Mouse (Mus musculus): ENCODE data around the gene Ryr2. TPM values are rescaled to one million over a fixed set of nuclear protein-coding genes. Genes with fewer than 3 reads are reported as not detected.

Gene Ryr2
- polyA plus RNA-seq, 1 experiment from 2014 or later, result 0.43 TPM

DNA sequence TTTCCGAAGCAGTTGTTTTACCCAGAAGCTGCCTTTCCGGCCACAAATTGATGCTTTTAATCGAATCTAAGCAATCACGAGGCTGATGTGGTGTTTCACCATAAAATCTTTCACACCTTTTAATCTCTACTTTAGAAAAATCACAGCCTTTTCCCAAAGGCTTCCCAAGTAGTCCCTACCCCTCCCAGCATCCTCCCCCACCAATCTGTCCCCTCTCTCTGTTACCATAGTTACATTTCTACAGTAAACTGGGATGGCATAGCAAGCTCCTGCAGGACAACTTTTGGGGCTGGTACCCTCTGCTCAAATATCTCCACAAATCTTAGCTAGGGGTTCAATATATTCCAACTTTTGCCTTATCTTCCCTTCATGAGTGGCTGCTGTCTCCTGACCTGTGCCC, 342.8 kb downstream of the Ryr2 start:
- DNase-seq (ENCODE audit: low spot score), result no peak
- no peak overlapping the region for H3K27ac ChIP-seq (replicated peaks; ENCODE audit: low read depth, low read length)
- no peak overlapping the region for H3K9ac ChIP-seq (ENCODE audit: low read depth, low read length)
- no peak for ATAC-seq (ENCODE audit: low read depth)
- H3K27me3 ChIP-seq (replicated peaks; ENCODE audit: control insufficient read depth, insufficient read depth, low read length), result no peaks in the 10 kb centered on the region
- no peaks in the 10 kb centered on the region for H3K9me3 ChIP-seq (ENCODE audit: control insufficient read depth, low read length)
- no peak overlapping the region for H3K4me2 ChIP-seq (ENCODE audit: low read depth, low read length)
- no peak overlapping the region for H3K4me3 ChIP-seq (ENCODE audit: low read depth, low read length)
- H3K36me3 ChIP-seq (ENCODE audit: control insufficient read depth, insufficient read depth, low read length), result no peaks in the 10 kb centered on the region
- no peaks in the 10 kb centered on the region for H3K4me1 ChIP-seq (ENCODE audit: control insufficient read depth, insufficient read depth, low read length)
- WGBS, result 73% methylated on average over 4 of the region's 4 CpGs

GRCm38 (mm10) chr13:11763104-11763503, 343.6 kb downstream of the Ryr2 start:
- H3K4me3 ChIP-seq (ENCODE audit: low read depth, low read length), result no peak overlapping the region
- no peak overlapping the region for H3K9ac ChIP-seq (ENCODE audit: low read depth, low read length)
- H3K27me3 ChIP-seq (replicated peaks; ENCODE audit: control insufficient read depth, insufficient read depth, low read length), result no peaks in the 10 kb centered on the region
- DNase-seq (ENCODE audit: low spot score) (peak; percentile 65), ATAC-seq (ENCODE audit: low read depth) (no peak)
- no peaks in the 10 kb centered on the region for H3K9me3 ChIP-seq (ENCODE audit: control insufficient read depth, low read length)
- H3K4me2 ChIP-seq (ENCODE audit: low read depth, low read length), result no peak overlapping the region
- H3K4me1 ChIP-seq (ENCODE audit: control insufficient read depth, insufficient read depth, low read length), result no peaks in the 10 kb centered on the region
- no peak overlapping the region for H3K27ac ChIP-seq (replicated peaks; ENCODE audit: low read depth, low read length)
- WGBS, result 81% methylated on average over 3 of the region's 3 CpGs
- H3K36me3 ChIP-seq (ENCODE audit: control insufficient read depth, insufficient read depth, low read length), result no peaks in the 10 kb centered on the region

DNA sequence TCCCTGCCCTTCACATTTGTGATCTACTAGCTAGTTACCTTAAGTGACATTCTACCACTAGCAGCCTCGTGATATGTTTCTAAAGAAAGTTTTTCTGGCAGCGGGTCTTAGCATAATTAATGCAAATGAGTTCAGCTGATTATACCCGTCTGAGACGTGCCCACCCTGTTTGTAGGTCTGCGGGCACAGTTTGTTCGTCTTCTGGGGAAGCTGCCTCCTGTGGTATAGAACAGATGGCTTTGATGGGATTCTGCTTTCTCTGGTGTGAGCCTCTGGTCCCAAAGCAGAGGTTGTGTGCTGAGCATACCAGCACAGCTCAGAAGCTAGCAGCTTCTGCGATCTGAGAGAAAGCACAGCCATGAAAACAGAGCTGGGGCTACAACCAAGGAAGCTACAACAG, 348.9 kb downstream of the Ryr2 start:
- 59% methylated on average over 7 of the region's 7 CpGs for WGBS
- ATAC-seq (ENCODE audit: low read depth) (no peak), DNase-seq (ENCODE audit: low spot score) (no peak)
- Histone ChIP-seq H3K4me3 (ENCODE audit: low read depth, low read length) (no peak overlapping the region), H3K4me1 (ENCODE audit: control insufficient read depth, insufficient read depth, low read length) (no peaks in the 10 kb centered on the region), H3K36me3 (ENCODE audit: control insufficient read depth, insufficient read depth, low read length) (no peaks in the 10 kb centered on the region), H3K27me3 (replicated peaks; ENCODE audit: control insufficient read depth, insufficient read depth, low read length) (no peaks in the 10 kb centered on the region), H3K4me2 (ENCODE audit: low read depth, low read length) (no peak overlapping the region), H3K9me3 (ENCODE audit: control insufficient read depth, low read length) (no peaks in the 10 kb centered on the region), H3K9ac (ENCODE audit: low read depth, low read length) (no peak overlapping the region), H3K27ac (replicated peaks; ENCODE audit: low read depth, low read length) (no peak overlapping the region)

GRCm38 (mm10) chr13:11745479-11745878, 361.3 kb downstream of the Ryr2 start:
- Histone ChIP-seq H3K27me3 (replicated peaks; ENCODE audit: control insufficient read depth, insufficient read depth, low read length) (no peaks in the 10 kb centered on the region), H3K27ac (replicated peaks; ENCODE audit: low read depth, low read length) (no peak overlapping the region), H3K4me3 (ENCODE audit: low read depth, low read length) (no peak overlapping the region), H3K4me2 (ENCODE audit: low read depth, low read length) (no peak overlapping the region), H3K9me3 (ENCODE audit: control insufficient read depth, low read length) (no peaks in the 10 kb centered on the region), H3K36me3 (ENCODE audit: control insufficient read depth, insufficient read depth, low read length) (no peaks in the 10 kb centered on the region), H3K9ac (ENCODE audit: low read depth, low read length) (no peak overlapping the region), H3K4me1 (ENCODE audit: control insufficient read depth, insufficient read depth, low read length) (no peaks in the 10 kb centered on the region)
- WGBS, result 83% methylated on average over 9 of the region's 9 CpGs
- ATAC-seq (ENCODE audit: low read depth) (no peak), DNase-seq (ENCODE audit: low spot score) (no peak)

DNA sequence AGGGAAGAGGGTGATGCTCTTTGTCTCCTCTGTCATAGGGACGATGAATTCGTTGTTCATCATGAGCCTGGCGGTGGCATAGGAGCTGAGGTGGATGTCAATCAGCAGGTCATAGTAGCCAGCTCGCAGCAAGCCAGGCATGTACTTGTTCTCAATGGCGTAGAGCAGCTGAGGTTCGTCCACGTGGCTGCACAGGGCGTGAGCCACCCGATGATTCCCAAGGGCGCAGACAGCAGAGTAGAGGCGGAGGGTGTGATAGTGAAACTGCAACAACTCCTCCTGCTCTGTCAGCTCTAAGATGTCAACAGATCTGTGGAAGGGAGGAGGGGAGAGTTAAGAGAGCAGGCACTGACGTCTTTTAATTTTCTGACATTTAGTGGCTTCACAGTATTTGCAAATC, 368.5 kb downstream of the Ryr2 start:
- Histone ChIP-seq H3K4me3 (ENCODE audit: low read depth, low read length) (no peak overlapping the region), H3K27ac (replicated peaks; ENCODE audit: low read depth, low read length) (no peak overlapping the region), H3K4me1 (ENCODE audit: control insufficient read depth, insufficient read depth, low read length) (no peaks in the 10 kb centered on the region), H3K4me2 (ENCODE audit: low read depth, low read length) (no peak overlapping the region), H3K9me3 (ENCODE audit: control insufficient read depth, low read length) (no peaks in the 10 kb centered on the region), H3K27me3 (replicated peaks; ENCODE audit: control insufficient read depth, insufficient read depth, low read length) (no peaks in the 10 kb centered on the region), H3K9ac (ENCODE audit: low read depth, low read length) (no peak overlapping the region), H3K36me3 (ENCODE audit: control insufficient read depth, insufficient read depth, low read length) (no peaks in the 10 kb centered on the region)
- 87% methylated on average over 12 of the region's 12 CpGs for WGBS
- DNase-seq (ENCODE audit: low spot score) (no peak), ATAC-seq (ENCODE audit: low read depth) (no peak)

GRCm38 (mm10) chr13:11716216-11716615, 390.5 kb downstream of the Ryr2 start:
- DNase-seq (ENCODE audit: low spot score), result no peak
- Histone ChIP-seq H3K27ac (replicated peaks; ENCODE audit: low read depth, low read length) (no peak overlapping the region), H3K4me1 (ENCODE audit: control insufficient read depth, insufficient read depth, low read length) (no peaks in the 10 kb centered on the region), H3K36me3 (ENCODE audit: control insufficient read depth, insufficient read depth, low read length) (no peaks in the 10 kb centered on the region), H3K27me3 (replicated peaks; ENCODE audit: control insufficient read depth, insufficient read depth, low read length) (no peaks in the 10 kb centered on the region), H3K4me3 (ENCODE audit: low read depth, low read length) (no peak overlapping the region), H3K4me2 (ENCODE audit: low read depth, low read length) (no peak overlapping the region), H3K9ac (ENCODE audit: low read depth, low read length) (no peak overlapping the region), H3K9me3 (ENCODE audit: control insufficient read depth, low read length) (no peaks in the 10 kb centered on the region)
- no peak for ATAC-seq (ENCODE audit: low read depth)
- 93% methylated on average over 4 of the region's 4 CpGs for WGBS

DNA sequence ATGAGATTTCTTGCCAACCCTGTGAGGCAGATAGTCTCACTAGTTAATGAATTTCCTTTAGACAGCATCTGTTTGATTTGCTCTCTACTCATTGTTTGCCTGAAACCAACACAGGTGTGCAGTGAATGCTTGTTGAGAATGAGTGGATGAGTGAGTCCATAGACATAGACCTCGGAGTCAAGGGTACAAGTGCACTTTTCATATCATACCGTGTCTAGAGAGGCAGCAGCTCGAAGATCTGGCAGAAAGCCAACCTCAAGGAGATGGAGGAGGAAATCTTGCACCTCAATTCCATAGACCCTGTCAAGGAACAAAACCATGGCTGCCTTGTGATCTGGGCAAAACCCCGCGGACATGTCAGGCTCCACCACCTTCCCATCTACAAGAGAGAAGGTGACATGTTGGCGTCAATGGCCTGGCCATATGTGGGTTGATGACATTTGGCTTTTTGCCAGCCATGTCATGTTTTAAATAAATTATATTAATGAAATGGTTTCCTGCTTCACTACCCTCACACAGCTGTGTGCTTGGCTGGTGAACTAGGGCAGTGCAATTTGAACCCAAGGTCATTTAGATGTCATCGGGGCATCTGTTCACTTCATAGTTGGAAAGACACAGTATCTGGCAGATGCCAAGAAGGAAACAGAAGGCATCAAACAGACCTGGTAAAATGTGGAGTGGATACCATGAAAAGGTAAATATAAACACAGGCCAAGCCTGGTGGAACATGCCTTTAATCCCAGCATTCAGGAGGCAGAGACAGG, 396.9 kb downstream of the Ryr2 start:
- Histone ChIP-seq H3K4me2 (ENCODE audit: low read depth, low read length) (no peak overlapping the region), H3K4me1 (ENCODE audit: control insufficient read depth, insufficient read depth, low read length) (no peaks in the 10 kb centered on the region), H3K36me3 (ENCODE audit: control insufficient read depth, insufficient read depth, low read length) (no peaks in the 10 kb centered on the region), H3K27ac (replicated peaks; ENCODE audit: low read depth, low read length) (no peak overlapping the region), H3K4me3 (ENCODE audit: low read depth, low read length) (no peak overlapping the region), H3K27me3 (replicated peaks; ENCODE audit: control insufficient read depth, insufficient read depth, low read length) (no peaks in the 10 kb centered on the region), H3K9me3 (ENCODE audit: control insufficient read depth, low read length) (no peaks in the 10 kb centered on the region), H3K9ac (ENCODE audit: low read depth, low read length) (no peak overlapping the region)
- peak; percentile 0 for DNase-seq (ENCODE audit: low spot score)
- ATAC-seq (ENCODE audit: low read depth), result no peak
- 85% methylated on average over 7 of the region's 7 CpGs for WGBS

GRCm38 (mm10) chr13:11701721-11702120, 405.0 kb downstream of the Ryr2 start:
- WGBS, result 91% methylated on average over 3 of the region's 3 CpGs
- Histone ChIP-seq H3K4me1 (ENCODE audit: control insufficient read depth, insufficient read depth, low read length) (no peaks in the 10 kb centered on the region), H3K9me3 (ENCODE audit: control insufficient read depth, low read length) (no peaks in the 10 kb centered on the region), H3K36me3 (ENCODE audit: control insufficient read depth, insufficient read depth, low read length) (no peaks in the 10 kb centered on the region), H3K4me3 (ENCODE audit: low read depth, low read length) (no peak overlapping the region), H3K4me2 (ENCODE audit: low read depth, low read length) (no peak overlapping the region), H3K27me3 (replicated peaks; ENCODE audit: control insufficient read depth, insufficient read depth, low read length) (no peaks in the 10 kb centered on the region), H3K9ac (ENCODE audit: low read depth, low read length) (no peak overlapping the region), H3K27ac (replicated peaks; ENCODE audit: low read depth, low read length) (no peak overlapping the region)
- no peak for DNase-seq (ENCODE audit: low spot score)
- no peak for ATAC-seq (ENCODE audit: low read depth)

- no peak overlapping the region for H3K9ac ChIP-seq (ENCODE audit: low read depth, low read length)
- H3K4me2 ChIP-seq (ENCODE audit: low read depth, low read length), result no peak overlapping the region
- H3K36me3 ChIP-seq (ENCODE audit: control insufficient read depth, insufficient read depth, low read length), result no peaks in the 10 kb centered on the region
- DNase-seq (ENCODE audit: low spot score) (no peak), ATAC-seq (ENCODE audit: low read depth) (no peak)
- H3K27ac ChIP-seq (replicated peaks; ENCODE audit: low read depth, low read length), result no peak overlapping the region
- H3K9me3 ChIP-seq (ENCODE audit: control insufficient read depth, low read length), result no peaks in the 10 kb centered on the region
- H3K4me3 ChIP-seq (ENCODE audit: low read depth, low read length), result no peak overlapping the region
- 78% methylated on average over 1 of the region's 1 CpGs for WGBS
- no peaks in the 10 kb centered on the region for H3K27me3 ChIP-seq (replicated peaks; ENCODE audit: control insufficient read depth, insufficient read depth, low read length)
- no peaks in the 10 kb centered on the region for H3K4me1 ChIP-seq (ENCODE audit: control insufficient read depth, insufficient read depth, low read length)
Measured at GRCm38 (mm10) chr13:11696496-11696895, 410.2 kb downstream of the Ryr2 start.

Data from embryonic facial prominence, embryonic 14.5 days (tissue).